Mouse (Mus musculus): ENCODE data around the gene Vps26c.
"Not testable (repeated sequence)": the region's sequence is repeated elsewhere in the genome, so short reads cannot be mapped to it uniquely, and the experiment has no call there.

Vps26c gene

DNA sequence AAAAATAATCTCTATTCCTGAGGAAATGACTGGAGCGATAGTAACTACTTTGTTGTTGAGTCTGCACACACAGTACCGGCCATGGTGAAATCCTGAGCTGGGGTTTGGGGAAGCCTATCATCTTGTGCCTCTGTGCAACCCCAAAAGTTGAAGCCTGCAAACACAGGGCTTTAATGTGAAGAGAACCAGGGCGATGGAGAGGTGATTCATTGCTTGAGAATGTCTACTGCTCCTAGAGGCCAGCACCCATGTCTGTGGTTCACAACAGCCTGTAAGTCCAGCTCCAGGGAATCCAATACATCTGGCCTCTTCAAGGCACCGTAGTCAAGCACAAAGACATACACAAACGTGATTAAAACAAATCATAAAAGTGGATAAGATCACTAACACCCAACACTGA is 39.3 kb downstream of the Vps26c start:
- no peak for DNase-seq (ENCODE audit: low spot score)

DNA sequence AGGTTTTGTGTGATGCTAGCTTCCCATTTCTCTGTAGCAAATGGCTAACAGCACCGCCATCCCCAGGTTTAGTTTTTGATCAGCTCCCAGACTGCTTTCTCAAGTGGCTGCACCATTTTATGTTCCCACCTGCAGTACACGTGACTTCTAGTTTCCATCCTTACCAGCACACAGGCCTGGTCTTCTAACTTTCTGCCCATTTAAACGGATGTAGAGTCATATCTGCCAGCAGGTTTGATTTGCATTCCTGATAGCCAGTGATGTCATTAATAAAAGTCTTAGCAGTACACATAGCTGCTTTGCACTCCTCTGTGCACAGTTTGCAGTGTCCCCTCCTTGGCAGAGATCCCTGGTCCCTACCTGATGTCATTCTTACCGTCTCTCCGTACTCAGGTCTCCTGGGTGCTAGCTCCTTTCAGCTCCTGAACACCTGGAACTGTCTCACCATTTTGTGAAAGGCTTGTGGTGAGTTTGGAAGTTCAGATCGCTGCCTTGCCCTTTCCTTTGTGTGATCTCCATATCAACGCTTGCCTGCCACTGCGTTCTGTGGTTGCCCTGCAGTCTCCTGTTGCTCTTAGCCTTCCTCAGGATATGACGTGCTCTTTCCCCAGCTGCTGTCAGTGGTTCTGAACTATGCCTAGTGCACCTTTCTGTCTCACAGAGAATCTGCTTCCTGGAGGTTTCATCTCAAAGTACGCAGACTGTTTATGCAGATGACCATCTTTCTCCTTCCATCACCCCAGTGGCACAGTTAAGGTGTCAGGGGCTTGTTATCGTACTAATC is 41.7 kb downstream of the Vps26c start:
- DNase-seq (ENCODE audit: low spot score) = no peak

DNA sequence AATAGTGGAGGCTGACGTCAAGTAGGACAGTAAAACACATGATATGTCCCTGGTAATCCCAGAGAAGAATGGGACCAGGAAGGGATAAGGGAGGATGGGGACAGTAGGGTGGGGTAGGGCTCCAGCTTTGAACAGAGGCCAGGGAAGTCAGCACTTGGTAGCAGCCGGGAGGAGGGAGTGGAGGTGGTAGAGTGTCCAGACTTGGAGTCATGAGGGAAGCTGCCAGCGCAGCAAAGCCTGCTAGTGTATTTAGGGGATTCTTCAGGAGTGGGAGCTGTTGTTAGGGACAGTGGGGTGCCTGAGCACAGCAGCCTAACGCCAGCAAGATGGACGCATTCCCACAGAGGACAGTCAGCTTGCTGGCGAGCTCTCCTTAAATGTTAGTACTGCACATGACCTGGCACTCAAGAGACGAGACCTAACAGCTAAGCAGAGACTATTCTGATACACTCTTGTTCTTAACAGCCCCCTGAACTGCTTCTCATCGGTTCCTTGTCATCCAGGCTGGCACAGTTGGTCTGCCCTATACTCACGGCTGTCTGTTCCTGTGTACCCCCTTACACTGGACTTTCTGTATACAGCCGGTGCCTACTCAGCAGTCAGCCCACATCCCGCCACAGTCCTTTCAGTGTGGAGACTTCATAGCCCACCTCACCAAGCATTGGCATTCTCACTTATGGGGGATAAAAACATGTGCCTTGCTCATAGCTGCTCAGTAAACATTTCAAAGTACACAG is 53.4 kb downstream of the Vps26c start:
- no peak for DNase-seq (ENCODE audit: low spot score)

DNA sequence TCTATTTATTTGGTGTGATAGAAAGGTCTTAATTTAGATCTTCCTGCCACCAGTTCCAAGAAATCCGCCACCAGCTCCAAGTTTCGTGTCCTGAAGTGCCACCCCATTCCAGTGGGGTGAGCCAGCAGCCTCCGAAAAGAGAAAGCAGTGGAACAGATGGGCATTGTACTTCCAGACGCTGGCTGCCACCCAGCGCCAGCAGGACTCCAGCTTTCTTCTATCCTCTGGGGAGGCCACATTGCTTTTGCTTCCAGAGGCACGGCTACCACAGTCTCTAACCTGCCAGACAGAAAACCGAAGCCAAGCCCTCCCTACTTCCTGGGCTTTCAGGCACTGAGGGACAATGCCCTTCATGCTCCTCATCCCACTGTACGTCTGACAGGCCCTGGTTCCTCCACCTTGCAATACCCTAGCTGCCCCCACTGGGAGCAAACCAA is 54.1 kb downstream of the Vps26c start:
- peak; percentile 26 for DNase-seq (ENCODE audit: low spot score)

DNA sequence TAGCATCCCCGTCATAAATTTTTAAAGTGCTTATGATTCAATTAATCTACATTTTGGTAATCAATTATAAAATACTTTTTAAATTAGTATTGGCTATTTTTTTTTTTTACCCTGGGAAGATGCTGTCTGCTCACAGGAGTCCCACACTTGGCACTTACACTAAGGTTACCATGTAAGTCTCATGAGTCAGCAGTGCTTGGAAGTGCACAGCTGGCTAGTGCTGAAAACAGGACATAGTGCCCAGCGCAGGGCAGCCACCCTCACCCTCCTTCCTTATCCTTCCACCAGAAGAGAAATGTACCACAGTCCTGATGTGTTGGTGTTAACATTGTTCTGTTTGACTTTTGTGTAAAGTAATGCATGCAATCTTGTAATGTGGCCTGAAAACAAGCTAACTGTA is 58.2 kb downstream of the Vps26c start:
- DNase-seq (ENCODE audit: low spot score) = no peak

DNA sequence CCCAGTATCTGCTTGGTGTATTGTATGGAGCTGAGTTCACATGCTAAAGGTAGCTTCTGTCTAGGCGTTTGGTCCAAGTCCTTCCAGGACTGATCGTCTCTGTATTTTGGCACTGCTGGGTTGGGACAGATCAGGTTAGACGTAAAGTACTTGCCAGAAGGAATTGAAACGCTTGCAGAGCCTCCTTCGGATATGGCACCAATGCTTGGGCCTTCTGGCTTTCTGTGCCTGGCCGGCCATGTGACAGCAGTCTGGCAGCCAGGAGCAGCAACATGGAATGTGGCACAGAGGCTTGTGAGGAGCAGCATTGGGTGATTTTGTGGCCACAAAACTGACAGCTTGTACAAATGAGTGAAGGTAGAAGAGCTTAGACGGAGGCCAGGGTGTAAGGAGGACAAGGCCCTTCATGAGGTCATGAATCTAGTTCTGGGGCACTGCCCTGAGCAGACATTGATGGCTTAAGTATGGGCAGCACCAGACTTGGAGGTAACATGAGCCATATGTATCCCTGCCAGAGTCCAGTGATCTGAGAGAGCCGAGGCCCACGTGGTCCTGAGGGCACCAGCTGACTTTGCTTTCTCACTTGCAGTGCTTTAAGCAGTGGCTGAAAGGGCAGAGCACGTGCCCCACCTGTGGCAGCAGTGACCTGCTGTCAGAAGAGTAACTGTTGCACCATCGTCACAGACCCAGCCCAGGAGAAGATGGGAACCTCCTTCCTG is 59.1 kb downstream of the Vps26c start:
- no peak for DNase-seq (ENCODE audit: low spot score)

DNA sequence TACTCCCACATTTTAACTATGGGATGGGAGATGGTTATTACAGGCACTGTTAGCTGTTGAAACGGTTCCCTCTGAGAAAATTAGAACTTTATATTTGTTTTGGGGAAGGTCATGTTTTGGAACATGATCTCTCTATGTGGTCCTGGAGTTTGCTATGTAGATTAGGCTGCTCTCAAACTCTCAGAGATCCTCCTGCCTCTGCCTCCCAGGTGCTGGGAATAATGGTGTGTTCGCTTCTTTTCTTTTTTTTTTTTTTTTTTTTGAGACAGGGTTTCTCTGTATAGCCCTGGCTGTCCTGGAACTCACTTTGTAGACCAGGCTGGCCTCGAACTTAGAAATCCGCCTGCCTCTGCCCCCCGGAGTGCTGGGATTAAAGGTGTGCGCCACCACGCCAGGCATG is 60.3 kb downstream of the Vps26c start:
- not testable (repeated sequence) for DNase-seq (ENCODE audit: low spot score)

DNA sequence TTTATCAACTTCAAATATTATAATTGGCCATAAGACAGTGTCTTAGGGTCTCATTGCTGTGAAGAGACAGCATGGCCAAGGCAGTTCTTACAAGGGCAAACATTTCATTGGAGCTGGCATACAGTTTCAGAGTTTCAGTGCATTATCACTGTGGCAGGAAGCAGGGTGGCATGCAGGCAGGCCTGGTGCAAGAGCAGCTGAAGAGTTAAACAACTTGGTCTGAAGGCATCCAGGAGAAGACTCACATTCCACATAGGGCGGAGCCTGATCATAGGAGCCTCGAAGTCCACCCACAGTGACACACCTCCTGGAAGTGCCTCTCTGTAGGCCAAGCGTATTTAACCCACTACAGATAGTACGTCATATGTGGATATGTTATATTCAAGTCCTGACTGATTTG is 60.7 kb downstream of the Vps26c start:
- DNase-seq (ENCODE audit: low spot score) = no peak

DNA sequence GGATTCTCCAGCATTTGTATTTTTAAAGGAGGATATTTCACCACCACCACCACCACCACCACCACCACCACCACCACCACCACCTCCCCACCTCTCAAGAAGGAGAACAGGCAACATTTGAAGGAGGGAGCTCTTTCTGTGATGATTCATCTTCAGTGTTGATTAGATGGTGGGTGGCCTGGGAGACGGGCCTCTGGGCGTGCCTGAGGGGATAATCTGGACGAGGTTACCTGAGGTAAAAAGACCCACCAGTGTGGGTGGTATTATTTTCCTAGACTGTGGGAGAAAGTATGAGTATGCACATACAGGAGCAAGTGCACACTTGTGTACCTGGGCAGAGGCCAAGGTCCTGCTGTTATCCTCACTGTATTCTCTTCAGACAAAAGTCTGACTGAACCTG is 62.6 kb downstream of the Vps26c start:
- DNase-seq (ENCODE audit: low spot score) = no peak

DNA sequence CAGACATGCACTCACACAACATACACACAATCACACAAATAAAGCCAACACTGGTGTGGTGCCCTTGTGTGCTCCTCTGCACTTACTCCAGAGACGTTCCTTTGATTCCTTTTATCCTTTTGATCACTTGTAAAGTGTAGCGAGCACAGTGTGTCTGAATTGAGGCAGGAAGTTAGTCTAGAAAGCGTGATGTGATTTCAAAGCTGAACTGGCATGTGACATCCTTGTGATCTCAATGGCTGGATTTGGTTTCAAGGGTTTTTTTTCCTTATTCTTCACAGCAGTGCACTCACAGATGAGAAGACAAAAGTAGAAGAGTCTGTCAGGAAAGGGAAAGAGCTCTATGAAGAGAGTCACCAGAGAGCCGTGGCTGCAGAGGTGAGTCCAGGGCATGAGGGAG is 72.5 kb downstream of the Vps26c start:
- DNase-seq (ENCODE audit: low spot score) = no peak

DNA sequence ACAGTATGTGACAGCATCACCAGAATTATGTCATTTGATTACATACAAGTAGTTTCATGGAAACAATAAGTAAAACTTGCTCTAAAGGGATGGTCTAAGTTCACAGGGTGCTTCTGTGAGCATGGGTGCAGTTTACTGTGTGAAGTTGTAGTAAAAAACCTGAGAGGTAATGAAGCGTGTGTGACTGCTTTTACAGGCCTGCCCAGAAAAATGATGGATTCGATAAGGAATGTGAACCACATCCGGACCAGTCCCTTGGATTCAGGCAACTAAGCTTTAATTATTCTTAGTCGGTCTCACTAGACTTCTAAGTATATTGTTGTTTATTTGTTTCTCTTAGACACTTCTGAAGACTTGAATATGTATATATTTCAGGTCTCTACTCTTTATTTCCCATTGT is 73.9 kb downstream of the Vps26c start:
- DNase-seq (ENCODE audit: low spot score) = no peak

DNA sequence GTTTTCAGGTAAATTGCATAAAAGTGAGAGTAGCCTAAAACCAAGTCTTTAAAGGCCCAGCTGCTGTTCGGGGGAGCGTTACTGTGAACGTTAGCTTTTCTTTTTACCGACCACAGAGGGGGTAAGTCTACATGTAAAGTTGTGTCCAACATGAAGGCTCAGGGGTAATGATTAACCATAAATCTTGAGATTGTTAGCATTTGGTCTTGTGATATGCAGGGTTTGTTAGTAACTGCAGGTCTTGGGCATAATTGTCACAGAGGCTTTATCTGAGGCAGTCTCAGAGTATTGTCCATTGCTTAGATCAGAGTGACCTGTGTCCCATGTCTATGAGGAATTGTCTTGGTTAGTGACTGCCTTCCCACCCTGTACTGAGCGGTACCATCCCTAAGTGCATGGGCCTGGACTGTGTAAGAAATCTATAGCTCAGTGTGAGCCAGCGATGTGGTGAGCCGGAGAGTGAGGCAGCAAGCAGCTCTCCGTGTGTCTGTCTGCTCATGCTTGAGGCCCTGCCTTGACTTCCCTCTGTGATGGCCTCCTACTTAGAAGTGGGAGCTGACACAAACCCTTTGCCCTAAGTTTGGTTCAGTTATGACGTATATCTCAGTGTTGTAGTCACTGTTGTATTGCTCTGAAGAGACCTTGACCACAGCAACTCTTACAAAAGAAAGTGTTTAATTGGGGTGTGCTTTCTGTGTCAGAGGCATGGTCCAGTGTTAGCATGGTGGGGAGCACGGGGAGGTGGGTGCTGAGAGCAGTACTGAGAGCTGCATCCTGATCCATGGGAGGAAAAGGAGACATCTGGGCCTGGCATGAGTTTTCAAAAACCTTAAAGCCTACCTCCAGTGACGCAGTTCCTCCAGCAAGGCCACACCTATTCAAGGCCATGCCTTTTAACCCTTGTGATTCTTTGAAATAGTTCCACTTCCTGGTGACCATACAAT is 74.8 kb downstream of the Vps26c start:
- no peak for DNase-seq (ENCODE audit: low spot score)

DNA sequence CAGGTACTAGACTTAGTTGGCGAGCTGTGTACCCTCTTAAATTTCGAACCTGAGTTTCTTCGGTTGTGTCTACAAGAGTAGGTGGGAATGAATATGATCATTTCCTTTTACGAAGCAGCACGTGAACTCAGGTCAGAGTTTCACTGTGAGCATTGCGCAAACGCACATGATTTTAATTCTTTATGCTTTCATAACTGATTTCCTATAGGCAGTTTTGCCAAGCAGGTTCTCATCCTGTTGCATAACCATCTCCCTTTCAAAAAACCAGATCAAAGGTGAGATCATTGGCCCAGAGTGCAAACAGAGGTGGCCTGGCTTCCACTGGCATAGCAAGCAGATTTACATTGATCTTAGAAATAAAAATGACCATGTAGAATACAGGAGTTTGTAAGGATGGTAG is 77.0 kb downstream of the Vps26c start:
- DNase-seq (ENCODE audit: low spot score) = no peak

DNA sequence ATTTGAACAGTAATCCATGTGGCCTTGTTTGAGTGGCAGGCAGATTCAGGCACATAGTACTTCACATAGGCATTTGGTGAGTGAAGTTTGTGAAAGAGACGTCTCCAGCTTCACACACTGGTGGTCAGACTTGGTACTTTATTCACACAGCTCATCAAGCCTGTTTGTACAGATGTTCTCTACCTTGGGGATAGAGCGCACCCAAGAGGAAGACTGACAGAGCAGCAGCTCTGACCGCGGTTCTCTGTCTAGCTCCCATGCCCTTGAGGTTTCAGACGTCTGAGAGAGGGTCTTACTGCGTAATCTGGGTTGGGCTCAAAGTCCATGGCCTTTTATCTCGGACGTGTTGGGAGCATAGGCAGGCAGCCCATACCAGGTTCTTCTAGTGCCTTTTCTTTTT is 77.5 kb downstream of the Vps26c start:
- DNase-seq (ENCODE audit: low spot score) = no peak

Measured in ovary, postnatal 36 days (tissue).